Mouse (Mus musculus): ENCODE measurements around the gene Ppp1r12a. TPM values are rescaled to one million over a fixed set of nuclear protein-coding genes. Genes with fewer than 3 reads are reported as not detected.

Ppp1r12a gene
- polyA plus RNA-seq, 1 experiment from 2014 or later = 90.8 TPM

DNA sequence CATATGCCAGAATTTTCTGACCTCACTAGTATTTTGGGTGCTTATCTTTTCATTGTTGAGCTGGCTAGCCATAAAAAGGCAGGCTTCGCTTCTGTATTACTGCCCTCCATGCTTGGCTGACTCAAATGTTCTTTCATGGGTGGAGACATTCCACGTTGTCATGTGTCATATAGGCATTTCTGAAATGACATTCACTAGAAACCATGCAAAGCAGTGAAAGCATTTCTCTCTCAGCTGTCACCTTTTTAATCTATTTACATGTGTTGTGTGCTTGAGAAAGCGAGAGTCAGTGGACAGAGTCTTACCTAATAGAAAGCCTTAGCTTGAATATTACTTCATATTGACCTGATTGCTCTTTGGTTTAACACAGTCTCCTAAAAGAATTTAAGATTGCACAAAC is 8.8 kb downstream of the Ppp1r12a start:
- no peak for DNase-seq (ENCODE audit: low spot score)
- Histone ChIP-seq H3K4me2 (ENCODE audit: low read depth) (no peak overlapping the region), H3K27ac (ENCODE audit: low read depth, low read length) (no peak overlapping the region), H3K27me3 (ENCODE audit: control insufficient read depth, insufficient read depth, low read length) (no peaks in the 10 kb centered on the region), H3K36me3 (ENCODE audit: control insufficient read depth, insufficient read depth, low read length) (no peaks in the 10 kb centered on the region), H3K4me1 (ENCODE audit: control insufficient read depth, insufficient read depth, low read length) (no peaks in the 10 kb centered on the region; the same call in 1 of the 2 replicates), H3K4me3 (ENCODE audit: low read depth, low read length) (no peak overlapping the region), H3K9ac (ENCODE audit: low read length) (no peak overlapping the region), H3K9me3 (ENCODE audit: control insufficient read depth, low read length) (no peaks in the 10 kb centered on the region)
- ATAC-seq (ENCODE audit: insufficient read depth, low FRiP score, low TSS enrichment) = no peak
- WGBS = 90% methylated on average over 3 of the region's 3 CpGs

DNA sequence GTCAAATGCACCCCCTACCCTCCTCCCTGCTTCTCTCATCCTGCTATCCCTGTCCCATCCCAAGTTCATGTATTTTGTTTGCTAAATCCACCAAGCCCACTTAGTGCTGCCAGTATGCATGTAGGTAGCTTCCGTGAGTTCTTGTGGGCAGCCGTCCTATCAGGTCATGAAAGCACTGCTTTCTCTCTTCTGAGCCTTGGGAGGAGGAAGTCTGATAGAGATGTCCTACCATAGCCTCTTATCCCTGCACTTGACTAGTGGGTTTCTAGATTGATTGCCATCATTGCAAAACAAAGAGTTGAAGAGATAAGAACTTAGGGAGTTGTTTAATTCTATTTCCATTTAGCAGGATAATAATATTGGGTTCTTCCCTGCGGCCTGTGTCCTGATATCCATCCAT is 9.6 kb downstream of the Ppp1r12a start:
- no peak overlapping the region for H3K4me3 ChIP-seq (ENCODE audit: low read depth, low read length)
- DNase-seq (ENCODE audit: low spot score) (no peak), ATAC-seq (ENCODE audit: insufficient read depth, low FRiP score, low TSS enrichment) (no peak)
- H3K27me3 ChIP-seq (ENCODE audit: control insufficient read depth, insufficient read depth, low read length) = no peaks in the 10 kb centered on the region
- no peaks in the 10 kb centered on the region; the same call in 1 of the 2 replicates for H3K4me1 ChIP-seq (ENCODE audit: control insufficient read depth, insufficient read depth, low read length)
- no peak overlapping the region for H3K4me2 ChIP-seq (ENCODE audit: low read depth)
- no peak overlapping the region for H3K27ac ChIP-seq (ENCODE audit: low read depth, low read length)
- no peaks in the 10 kb centered on the region for H3K9me3 ChIP-seq (ENCODE audit: control insufficient read depth, low read length)
- no peaks in the 10 kb centered on the region for H3K36me3 ChIP-seq (ENCODE audit: control insufficient read depth, insufficient read depth, low read length)
- whole genome bisulfite sequencing = 91% methylated on average over 3 of the region's 3 CpGs
- no peak overlapping the region for H3K9ac ChIP-seq (ENCODE audit: low read length)

DNA sequence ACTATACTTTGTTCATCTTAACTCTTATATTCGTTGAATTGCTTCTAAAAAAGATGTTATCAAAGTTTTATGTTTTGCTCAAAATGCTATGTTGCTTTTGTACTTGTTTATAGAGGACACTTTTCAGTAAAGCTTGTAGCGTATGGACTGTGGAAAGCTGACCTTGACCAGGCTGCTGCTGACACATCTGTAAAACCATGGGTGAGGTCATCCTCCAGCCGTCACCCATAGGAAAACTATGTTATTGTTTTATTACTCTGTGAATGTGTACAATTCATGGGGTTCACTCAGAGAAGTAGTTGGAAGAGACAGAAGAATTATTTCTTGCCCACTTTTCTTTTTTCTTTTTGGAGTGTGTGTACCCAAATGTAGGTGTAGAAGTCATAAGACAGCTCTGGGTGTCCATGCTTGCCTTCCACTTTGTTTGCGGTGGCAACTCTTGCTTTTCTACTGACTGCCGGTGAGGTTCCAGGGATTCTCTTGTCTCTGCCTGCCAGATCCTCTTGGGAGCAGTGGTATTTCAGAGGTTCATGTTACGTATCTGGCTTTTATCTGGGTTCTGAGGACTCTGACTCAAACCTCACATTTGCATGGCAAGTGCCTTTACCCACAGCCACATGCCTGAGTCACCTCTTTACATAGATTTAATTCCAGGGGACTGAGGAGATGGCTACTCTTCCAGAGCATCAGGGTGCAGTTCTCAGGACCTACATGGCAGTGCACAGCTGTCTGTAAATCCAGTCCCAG is 11.0 kb downstream of the Ppp1r12a start:
- no peak overlapping the region for H3K4me2 ChIP-seq (ENCODE audit: low read depth)
- ATAC-seq (ENCODE audit: insufficient read depth, low FRiP score, low TSS enrichment) (no peak), DNase-seq (ENCODE audit: low spot score) (no peak)
- H3K9ac ChIP-seq (ENCODE audit: low read length) = no peak overlapping the region
- H3K27me3 ChIP-seq (ENCODE audit: control insufficient read depth, insufficient read depth, low read length) = no peaks in the 10 kb centered on the region
- no peaks in the 10 kb centered on the region for H3K36me3 ChIP-seq (ENCODE audit: control insufficient read depth, insufficient read depth, low read length)
- H3K4me3 ChIP-seq (ENCODE audit: low read depth, low read length) = no peak overlapping the region
- no peaks in the 10 kb centered on the region for H3K9me3 ChIP-seq (ENCODE audit: control insufficient read depth, low read length)
- no peaks in the 10 kb centered on the region; the same call in 1 of the 2 replicates for H3K4me1 ChIP-seq (ENCODE audit: control insufficient read depth, insufficient read depth, low read length)
- 74% methylated on average over 6 of the region's 6 CpGs for WGBS
- no peak overlapping the region for H3K27ac ChIP-seq (ENCODE audit: low read depth, low read length)

DNA sequence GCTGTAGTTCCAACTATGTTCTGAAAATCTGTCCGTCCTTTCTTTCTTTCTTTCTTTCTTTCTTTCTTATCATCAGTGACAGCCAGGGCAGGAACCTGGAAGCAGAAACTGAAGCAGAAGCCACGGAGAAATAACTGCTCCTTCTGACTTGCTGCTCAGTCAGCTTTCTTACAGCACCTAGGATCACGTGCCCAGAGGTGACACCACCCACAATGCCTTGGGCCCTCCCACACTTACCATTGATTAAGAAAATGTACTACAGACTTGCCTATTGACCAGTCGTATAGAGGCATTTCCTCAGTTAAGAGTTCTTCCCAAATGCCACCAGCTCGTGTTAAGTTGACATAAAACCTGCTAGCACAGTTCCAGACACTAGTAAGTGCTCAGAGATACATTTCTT is 12.1 kb downstream of the Ppp1r12a start:
- no peak overlapping the region for H3K27ac ChIP-seq (ENCODE audit: low read depth, low read length)
- H3K4me2 ChIP-seq (ENCODE audit: low read depth) = no peak overlapping the region
- ATAC-seq (ENCODE audit: insufficient read depth, low FRiP score, low TSS enrichment) (no peak), DNase-seq (ENCODE audit: low spot score) (no peak)
- WGBS = 90% methylated on average over 5 of the region's 5 CpGs
- no peaks in the 10 kb centered on the region for H3K36me3 ChIP-seq (ENCODE audit: control insufficient read depth, insufficient read depth, low read length)
- no peaks in the 10 kb centered on the region; the same call in 1 of the 2 replicates for H3K4me1 ChIP-seq (ENCODE audit: control insufficient read depth, insufficient read depth, low read length)
- no peaks in the 10 kb centered on the region for H3K27me3 ChIP-seq (ENCODE audit: control insufficient read depth, insufficient read depth, low read length)
- H3K9me3 ChIP-seq (ENCODE audit: control insufficient read depth, low read length) = no peaks in the 10 kb centered on the region
- H3K9ac ChIP-seq (ENCODE audit: low read length) = no peak overlapping the region
- no peak overlapping the region for H3K4me3 ChIP-seq (ENCODE audit: low read depth, low read length)

DNA sequence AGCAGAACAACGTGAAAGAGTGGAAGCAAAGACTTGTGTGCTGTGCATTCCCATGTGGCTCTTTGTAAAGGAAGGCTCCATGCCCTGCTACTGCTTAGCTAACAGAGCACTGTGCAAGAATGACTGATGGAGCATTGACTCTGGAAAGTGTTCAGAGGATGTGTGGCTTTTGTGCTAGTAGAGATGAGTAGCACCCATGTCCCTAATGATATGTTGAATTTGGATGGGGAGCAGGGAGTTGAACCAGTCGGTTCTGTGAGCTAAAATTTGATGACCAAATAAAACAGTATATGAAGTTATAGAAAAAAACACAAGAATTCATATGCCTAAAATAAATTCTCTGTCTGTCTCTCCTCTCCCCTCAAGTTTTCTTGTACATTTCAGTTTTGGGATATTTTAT is 13.9 kb downstream of the Ppp1r12a start:
- Histone ChIP-seq H3K27ac (ENCODE audit: low read depth, low read length) (no peak overlapping the region), H3K9me3 (ENCODE audit: control insufficient read depth, low read length) (no peaks in the 10 kb centered on the region), H3K36me3 (ENCODE audit: control insufficient read depth, insufficient read depth, low read length) (no peaks in the 10 kb centered on the region), H3K4me1 (ENCODE audit: control insufficient read depth, insufficient read depth, low read length) (no peaks in the 10 kb centered on the region; the same call in 1 of the 2 replicates), H3K4me3 (ENCODE audit: low read depth, low read length) (no peak overlapping the region), H3K9ac (ENCODE audit: low read length) (no peak overlapping the region), H3K27me3 (ENCODE audit: control insufficient read depth, insufficient read depth, low read length) (no peaks in the 10 kb centered on the region), H3K4me2 (ENCODE audit: low read depth) (no peak overlapping the region)
- WGBS = 86% methylated on average over 2 of the region's 2 CpGs
- DNase-seq (ENCODE audit: low spot score) (no peak), ATAC-seq (ENCODE audit: insufficient read depth, low FRiP score, low TSS enrichment) (no peak)

DNA sequence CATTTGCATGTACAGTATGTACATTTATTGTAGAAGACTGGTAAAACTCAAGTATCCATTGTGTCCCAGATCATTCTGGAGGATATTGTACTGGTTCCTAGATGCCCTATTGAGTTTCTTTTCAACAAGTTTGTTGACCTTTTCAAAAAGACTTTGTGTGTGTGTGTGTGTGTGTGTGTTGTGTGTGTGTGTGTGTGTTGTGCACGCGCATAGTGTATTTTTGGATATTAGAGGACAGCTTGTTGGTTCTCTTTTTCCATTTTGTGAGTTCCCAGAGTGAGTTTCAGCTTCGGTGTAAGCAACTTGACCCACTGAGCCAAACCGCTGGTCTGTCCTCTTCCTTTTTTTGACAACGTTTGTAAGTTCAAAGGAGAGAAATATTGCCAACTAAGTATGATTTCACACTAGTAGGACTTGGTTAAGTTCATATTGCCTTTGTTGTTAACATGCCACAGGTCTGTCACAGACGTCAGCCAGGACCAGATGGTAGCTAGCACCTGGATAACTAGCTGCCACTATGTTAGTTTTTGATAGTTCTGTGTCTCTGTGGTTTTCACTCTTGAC is 16.4 kb downstream of the Ppp1r12a start:
- Histone ChIP-seq H3K27me3 (ENCODE audit: control insufficient read depth, insufficient read depth, low read length) (no peaks in the 10 kb centered on the region), H3K4me1 (ENCODE audit: control insufficient read depth, insufficient read depth, low read length) (no peaks in the 10 kb centered on the region), H3K4me2 (ENCODE audit: low read depth) (no peak overlapping the region), H3K36me3 (ENCODE audit: control insufficient read depth, insufficient read depth, low read length) (no peaks in the 10 kb centered on the region), H3K27ac (ENCODE audit: low read depth, low read length) (no peak overlapping the region), H3K9ac (ENCODE audit: low read length) (no peak overlapping the region), H3K9me3 (ENCODE audit: control insufficient read depth, low read length) (no peaks in the 10 kb centered on the region), H3K4me3 (ENCODE audit: low read depth, low read length) (no peak overlapping the region)
- 81% methylated on average over 6 of the region's 6 CpGs for WGBS
- ATAC-seq (ENCODE audit: insufficient read depth, low FRiP score, low TSS enrichment) (no peak), DNase-seq (ENCODE audit: low spot score) (no peak)

DNA sequence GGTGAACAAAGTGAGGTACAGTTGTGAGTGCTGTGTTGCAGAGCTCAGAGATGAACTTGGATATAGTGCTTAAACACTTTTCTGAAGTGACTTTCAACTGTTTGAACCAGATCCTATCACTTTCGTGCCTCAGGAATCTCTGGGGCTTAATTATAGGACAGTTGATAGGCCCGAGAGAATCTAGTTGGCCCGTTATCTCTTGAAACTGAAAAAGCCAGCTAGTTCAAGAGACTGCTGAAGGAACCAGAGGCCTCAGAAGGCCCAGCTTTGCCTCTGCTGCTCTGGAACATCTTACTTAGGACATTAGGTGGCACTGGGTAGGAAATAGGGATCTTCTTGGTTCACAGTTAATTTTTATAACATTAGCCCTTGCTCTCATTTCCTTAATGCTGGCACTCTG is 17.4 kb downstream of the Ppp1r12a start:
- Histone ChIP-seq H3K27ac (ENCODE audit: low read depth, low read length) (no peak overlapping the region), H3K4me2 (ENCODE audit: low read depth) (no peak overlapping the region), H3K9ac (ENCODE audit: low read length) (no peak overlapping the region), H3K4me1 (ENCODE audit: control insufficient read depth, insufficient read depth, low read length) (no peaks in the 10 kb centered on the region), H3K9me3 (ENCODE audit: control insufficient read depth, low read length) (no peaks in the 10 kb centered on the region), H3K36me3 (ENCODE audit: control insufficient read depth, insufficient read depth, low read length) (no peaks in the 10 kb centered on the region), H3K27me3 (ENCODE audit: control insufficient read depth, insufficient read depth, low read length) (no peaks in the 10 kb centered on the region), H3K4me3 (ENCODE audit: low read depth, low read length) (no peak overlapping the region)
- no peak for DNase-seq (ENCODE audit: low spot score)
- WGBS = 81% methylated on average over 3 of the region's 3 CpGs
- ATAC-seq (ENCODE audit: insufficient read depth, low FRiP score, low TSS enrichment) = no peak

DNA sequence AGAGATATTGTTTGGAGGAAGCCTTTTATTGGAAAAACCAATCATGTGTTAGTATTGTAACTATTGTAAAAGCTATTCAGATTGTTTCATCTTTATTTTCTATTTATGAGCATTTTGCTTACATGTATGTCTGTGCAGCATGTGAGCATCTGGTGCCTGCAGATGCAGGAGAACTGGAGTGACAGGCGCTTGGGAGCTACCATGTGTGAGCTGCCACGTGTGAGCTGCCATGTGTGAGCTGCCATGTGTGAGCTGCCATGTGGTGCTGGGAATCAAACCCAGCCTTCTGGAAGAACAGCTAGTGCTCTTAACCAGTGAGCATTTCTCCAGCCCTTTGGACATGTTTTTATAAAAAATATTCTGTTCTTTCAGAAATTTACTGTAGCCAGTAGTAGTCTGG is 18.3 kb downstream of the Ppp1r12a start:
- DNase-seq (ENCODE audit: low spot score) (no peak), ATAC-seq (ENCODE audit: insufficient read depth, low FRiP score, low TSS enrichment) (no peak)
- no peaks in the 10 kb centered on the region for H3K9me3 ChIP-seq (ENCODE audit: control insufficient read depth, low read length)
- H3K4me3 ChIP-seq (ENCODE audit: low read depth, low read length) = no peak overlapping the region
- 86% methylated on average over 2 of the region's 2 CpGs for WGBS
- no peak overlapping the region for H3K27ac ChIP-seq (ENCODE audit: low read depth, low read length)
- no peaks in the 10 kb centered on the region for H3K4me1 ChIP-seq (ENCODE audit: control insufficient read depth, insufficient read depth, low read length)
- no peak overlapping the region for H3K4me2 ChIP-seq (ENCODE audit: low read depth)
- H3K27me3 ChIP-seq (ENCODE audit: control insufficient read depth, insufficient read depth, low read length) = no peaks in the 10 kb centered on the region
- no peak overlapping the region for H3K9ac ChIP-seq (ENCODE audit: low read length)
- no peaks in the 10 kb centered on the region for H3K36me3 ChIP-seq (ENCODE audit: control insufficient read depth, insufficient read depth, low read length)

DNA sequence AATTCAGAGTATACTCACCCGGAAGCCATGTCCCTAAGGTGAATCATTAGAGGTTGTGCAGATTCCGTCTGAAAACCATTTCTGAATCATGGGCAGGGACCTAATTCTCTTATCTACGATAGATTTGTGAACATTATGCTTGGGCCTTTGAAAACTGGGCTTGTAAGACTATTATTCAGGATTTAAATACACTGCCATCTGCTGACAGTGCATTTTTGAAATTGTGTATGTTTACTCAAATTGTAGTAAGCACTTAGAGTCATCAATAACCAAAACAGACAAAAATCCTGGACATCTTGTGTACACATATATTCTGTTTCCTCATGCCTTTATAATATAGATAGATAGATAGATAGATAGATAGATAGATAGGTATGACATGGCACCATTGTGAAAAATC is 19.9 kb downstream of the Ppp1r12a start:
- WGBS = 92% methylated on average over 3 of the region's 3 CpGs
- Histone ChIP-seq H3K4me3 (ENCODE audit: low read depth, low read length) (no peak overlapping the region), H3K4me1 (ENCODE audit: control insufficient read depth, insufficient read depth, low read length) (no peaks in the 10 kb centered on the region), H3K27me3 (ENCODE audit: control insufficient read depth, insufficient read depth, low read length) (no peaks in the 10 kb centered on the region), H3K9ac (ENCODE audit: low read length) (no peak overlapping the region), H3K9me3 (ENCODE audit: control insufficient read depth, low read length) (no peaks in the 10 kb centered on the region), H3K36me3 (ENCODE audit: control insufficient read depth, insufficient read depth, low read length) (no peaks in the 10 kb centered on the region), H3K27ac (ENCODE audit: low read depth, low read length) (no peak overlapping the region), H3K4me2 (ENCODE audit: low read depth) (no peak overlapping the region)
- ATAC-seq (ENCODE audit: insufficient read depth, low FRiP score, low TSS enrichment) (no peak), DNase-seq (ENCODE audit: low spot score) (no peak)
